Mouse (Mus musculus): ENCODE results near the gene Hipk2.
A peak's percentile ranks its signal among the peaks of the same experiment; 100 is the strongest.

Hipk2 gene

DNA sequence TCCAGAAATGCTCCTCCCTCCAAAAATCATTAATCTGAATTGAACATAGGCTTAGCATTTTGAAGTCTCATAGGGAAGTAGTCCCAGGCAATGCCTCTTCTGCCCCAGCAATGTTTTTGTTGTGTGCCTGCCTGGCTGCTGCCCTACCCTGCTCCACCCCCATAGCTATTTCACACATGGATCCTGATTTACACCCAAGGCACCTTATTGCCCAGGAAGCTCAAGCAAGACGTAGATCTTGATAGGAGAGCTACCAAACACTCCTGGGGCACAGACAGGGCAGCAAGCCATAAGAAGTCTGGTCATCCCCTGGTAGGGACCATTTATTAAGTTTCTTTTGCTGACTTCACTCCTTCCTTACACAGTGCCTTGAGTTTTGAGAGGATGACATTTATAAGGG, 88.8 kb downstream of the Hipk2 start:
- DNase-seq: no peak

DNA sequence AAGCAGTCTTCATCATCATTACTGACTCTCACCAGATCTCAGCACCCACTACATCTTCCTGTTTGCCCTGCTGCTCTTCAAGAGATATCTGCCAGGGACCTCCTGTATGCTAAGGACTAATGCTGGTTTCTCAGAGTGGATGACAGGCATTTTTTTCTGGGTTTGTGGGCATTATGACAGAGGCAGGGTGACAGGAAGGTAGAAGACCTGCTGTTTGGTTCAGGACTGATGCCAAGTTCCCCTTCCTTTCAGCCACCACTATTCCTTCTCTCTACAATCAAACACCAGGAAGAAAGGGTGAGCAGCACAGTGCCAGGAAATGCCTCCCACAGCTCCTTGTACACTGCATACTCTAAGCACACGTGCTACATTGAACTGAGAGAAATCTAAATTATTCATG, 90.2 kb downstream of the Hipk2 start:
- DNase-seq: no peak

DNA sequence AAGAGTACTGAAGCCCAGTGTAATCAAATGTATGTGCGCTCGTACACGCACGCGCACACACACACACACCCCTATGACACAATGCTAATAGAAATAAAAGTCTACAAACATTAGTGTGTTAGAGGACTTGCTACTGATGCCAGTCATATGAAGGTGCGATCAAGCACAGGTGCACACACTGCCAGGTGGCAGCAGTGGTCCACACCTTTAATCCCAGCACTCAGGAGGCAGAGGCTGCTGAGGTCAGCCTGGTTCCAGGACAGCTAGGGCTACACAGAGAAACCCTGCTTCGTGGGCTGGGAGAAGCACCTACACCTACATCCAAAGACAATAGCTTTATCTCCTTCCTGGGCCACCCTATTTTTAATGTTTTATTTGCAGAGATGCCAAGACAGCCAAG, 96.6 kb downstream of the Hipk2 start:
- DNase-seq: no peak

DNA sequence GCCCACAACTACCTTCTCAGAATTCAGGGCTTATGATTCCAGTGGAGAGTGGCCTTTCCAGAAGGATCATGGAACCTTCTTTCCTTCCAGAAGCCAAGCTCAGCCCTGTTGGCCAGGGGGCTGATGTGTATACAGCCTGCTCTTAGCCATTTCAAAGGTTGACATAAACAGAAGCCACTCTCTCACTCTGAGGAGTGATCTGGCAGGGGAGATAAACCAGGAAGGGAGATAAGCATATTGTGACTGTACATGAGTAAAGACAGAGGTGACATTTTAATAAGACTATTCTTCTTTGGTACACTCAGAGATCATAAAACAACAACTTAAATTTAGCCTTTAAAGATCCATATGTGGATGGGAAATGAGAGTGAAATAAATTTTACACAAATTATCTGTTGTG, 97.1 kb downstream of the Hipk2 start:
- no peak for DNase-seq

DNA sequence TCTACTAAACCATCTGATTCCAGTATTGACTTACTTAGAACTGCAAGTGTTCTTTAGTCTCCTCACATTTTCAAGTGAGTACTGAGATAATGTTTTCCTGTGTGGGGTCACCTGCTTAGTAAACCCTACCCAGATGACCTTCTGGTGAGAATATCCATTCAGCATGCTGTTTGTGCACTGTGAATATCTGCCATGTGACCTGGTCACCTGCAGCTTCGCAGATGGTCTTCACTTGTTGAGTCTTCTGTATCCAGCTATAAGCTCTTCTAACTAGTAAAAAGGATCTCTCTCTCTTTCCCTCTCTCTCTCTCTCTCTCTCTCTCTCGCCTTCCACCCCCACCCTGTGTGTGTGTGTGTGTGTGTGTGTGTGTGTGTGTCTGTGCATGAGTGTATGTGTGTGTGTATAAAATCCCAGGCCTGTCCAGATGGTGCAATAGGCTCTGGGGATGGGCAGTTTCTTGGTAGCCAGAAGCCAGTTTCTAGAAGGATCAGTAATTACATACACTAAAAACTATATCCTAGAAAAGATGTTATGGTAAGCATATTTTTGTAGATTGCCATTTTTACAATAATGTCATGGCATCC, 99.9 kb downstream of the Hipk2 start:
- DNase-seq: no peak

DNA sequence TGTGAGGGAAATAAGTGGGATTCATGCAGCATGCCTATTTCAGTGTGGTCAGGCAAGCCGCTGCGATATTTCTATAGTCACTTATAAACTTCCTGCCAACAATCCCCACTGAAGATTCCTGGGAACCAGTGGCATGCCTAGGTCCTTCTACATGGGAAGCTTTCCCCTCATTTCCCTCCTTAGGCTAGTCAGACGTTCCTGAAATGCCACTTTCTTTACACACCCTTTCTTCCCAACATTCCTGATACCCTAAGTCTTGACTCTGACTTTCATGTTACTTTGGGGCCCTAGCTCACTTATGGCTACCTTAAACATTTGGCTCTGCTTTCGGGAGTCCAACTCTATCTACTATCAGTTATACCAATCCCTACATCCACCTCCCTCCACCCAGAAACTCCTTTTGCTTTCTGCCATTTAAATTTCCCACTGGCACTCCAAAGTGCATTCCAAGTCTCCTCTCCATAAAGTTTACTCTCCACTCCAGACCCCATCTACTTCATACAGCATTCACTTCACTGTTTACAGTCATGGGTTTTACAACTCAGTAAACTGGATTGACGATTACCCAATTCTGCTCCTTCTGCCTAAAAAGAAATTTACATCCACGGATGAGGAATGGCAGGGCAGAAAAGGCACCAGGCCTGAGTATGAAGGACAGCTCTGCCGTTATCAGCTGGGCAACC, 103.0 kb downstream of the Hipk2 start:
- no peak for DNase-seq

DNA sequence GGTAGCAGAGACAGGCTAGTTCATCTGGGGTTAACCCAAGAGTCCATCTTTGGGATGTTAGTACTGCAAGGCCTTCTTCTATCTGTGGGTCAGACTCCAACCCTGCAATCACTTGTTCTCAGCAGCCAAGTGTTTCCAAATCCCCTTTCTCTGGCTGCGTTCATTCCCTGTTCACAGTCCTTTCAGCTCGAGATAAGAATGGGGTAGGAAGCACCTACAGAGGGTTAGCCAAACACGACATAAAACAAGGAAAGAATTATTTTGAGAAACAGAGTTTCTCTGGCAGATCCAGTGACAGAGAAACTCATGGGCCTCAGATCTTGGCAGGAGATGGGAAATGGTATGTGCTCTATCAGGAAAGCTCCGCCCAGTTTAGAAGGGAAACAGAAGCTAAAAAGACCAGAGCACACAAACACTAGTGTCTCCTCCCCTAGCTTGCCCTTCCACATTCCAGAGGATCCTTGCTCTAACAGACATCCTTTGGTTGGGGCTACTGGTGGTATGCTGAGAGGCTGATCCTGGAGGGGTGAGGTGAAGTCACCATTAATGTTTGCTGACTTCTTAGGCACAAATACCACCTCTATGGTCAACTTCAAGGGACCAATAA, 104.8 kb downstream of the Hipk2 start:
- DNase-seq: peak; percentile 68

DNA sequence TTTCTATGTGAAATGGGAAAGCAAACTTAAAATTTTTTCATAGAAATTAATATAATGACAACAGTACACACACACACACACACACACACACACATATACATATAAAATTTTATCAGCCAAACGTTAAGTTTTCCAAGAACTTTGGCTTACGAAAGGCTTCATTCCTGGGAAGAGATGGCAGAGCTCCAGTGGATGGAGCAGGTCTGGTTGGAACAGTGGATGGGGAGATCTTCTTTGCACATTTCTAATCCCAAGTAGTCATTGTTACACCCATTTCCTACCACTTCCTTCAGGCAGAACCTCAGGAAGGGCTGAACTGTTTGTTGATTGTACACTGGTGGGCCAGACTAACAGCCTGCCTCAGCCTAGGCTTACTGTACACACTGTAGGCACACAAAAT, 106.3 kb downstream of the Hipk2 start:
- DNase-seq: no peak

DNA sequence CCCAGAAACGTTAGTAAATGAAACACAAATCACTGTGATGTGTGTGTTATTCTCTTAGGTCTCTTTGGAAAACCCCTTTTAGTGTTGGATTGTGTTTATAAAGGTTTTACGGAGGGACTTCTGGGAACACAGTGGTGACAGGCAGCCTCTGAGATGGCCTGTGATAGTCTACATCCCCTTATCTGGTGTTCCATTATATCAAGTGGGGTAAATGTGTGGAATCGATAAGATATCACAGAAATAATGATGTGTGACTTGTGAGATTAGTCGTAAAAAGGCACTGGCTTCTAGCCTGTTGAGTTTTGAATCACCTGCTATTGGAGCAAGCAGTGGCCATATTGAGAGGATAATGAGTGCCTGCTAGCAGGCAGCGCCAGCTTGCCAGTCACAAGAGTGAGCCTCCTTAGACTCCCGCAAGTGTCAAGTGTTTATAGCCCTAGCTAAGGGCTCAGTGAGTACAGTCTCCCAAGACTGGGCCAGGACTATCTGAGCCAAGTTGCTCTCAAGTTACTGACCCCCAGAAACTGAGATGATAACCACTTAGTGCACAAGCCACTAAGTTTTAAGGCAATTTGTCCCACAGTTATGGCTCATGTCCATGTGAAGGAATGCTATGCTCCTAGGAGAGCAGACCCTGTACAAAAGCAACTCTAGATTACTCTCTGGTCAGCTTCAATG, 113.2 kb downstream of the Hipk2 start:
- DNase-seq: no peak

DNA sequence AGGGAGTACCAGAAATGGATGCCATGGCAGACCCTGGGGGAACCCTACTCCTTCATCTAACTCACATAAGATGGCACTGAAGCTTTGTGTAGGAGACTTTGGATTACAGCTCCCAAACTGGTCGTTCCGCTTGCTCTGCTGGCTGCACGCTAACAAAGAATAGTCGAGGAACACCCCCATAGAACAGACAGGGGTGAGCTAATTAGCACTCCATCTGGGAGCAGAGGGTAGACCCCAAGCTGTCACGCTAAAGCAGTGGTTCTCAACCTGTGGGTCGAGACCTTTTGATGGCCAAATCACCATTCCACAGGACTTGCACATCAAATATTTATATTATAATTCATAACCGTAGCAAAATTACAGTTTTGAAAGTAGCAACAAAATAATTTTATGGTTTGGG, 114.0 kb downstream of the Hipk2 start:
- DNase-seq: no peak

DNA sequence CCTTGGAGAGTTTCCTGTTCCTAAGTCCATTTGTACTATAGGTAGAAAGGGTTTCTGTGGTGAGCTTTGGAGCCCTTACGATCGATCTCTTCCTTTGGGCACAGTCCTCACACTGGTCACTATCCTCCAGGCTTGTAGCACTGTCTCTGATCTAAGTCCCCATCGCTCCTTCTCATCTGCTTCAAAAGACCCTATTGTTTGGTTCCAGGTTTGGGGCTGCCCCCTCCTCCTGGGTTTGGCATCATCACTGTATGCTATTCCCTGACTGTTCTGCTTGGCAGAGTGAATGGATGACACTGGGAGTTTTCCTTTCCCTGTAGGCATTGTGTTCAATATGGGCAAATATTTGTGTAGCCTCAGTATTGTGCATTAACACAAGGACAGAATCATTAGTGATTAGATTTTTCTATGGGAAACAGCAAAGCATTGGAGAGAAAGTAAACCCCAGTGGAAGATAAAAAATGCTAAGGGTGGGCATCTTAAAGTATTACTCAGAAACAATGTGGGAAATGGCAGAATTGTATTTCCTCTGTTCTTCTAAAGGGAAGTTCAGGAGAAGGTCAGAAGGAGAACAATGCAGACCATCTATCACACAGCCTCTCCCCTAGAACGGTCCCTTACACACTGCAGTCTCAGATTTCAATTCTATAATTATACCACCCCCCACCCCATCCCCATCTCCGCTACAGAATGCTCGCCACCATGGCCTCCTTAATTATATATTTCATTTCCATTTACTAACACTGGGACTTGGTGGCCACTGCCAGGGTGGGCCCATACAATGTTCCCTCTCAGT, 114.9 kb downstream of the Hipk2 start:
- peak; percentile 37 for DNase-seq

DNA sequence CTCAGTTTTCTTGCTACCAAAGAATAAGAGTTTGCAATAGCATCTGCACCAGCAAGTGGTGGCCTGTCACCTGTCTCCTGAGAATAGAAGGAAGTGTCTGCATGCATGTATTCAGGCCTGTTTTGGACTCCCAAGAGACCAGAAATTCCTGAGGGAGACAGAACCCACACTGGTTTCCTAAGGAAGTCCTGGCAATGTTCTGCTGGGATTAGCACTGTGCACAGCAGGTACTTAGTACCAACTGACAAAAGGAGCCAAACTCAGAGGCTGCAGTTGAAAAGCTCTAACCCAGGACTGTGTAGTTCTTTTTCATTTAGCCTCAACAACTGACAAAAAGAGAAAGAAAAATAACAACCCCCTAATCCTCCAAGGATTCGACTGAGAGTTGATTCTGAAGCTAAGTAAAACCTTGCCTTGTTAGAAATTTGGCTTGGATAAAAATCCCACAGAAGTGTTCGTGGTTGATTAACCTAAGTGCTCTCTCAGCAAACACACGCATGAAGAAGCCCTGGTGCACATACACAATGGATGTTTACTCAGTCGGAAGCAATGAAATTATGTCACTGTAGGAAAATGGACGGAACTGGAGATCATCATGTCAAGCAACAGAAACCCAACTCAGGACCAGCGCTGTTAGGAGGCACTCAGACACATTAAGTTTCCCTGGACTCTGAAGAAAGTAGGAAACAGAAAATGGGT, 115.9 kb downstream of the Hipk2 start:
- DNase-seq: no peak

DNA sequence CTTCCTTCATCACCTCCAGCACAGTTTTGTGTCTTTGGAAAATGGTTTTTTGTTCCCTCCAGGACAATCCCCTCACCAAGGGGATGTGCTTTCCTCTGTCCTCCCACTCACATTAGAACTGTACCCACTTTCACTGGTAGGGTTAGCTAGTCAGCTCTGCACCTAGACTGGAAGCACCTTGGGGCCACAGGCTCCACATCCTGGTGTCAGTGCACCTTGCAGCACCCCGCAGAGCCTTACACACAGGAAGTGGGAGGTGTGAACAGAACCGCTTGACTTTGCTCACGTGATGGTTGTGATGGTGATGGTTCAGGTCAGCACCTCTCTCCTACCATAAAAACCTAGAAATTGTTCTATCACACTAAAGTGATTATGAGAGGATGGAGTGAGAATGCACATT, 116.8 kb downstream of the Hipk2 start:
- DNase-seq: no peak

DNA sequence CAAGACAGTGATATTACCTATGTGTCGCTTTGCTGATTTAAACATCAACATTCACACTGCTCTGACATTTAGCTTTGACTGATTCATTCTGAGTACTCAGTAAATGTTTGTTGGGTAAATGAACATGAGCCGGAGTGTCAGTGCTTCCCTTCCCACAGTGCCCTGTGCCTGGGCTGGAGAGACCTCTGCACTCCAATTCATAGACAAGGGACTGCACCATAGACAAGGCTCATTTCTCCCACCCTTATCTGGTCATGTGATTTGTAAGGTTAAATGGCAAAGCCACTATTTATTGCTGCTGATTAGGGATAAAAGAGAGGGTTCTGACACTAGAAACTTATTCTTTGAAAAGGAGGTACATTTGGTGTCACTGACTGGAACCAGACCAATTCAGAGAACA, 118.4 kb downstream of the Hipk2 start:
- DNase-seq: no peak

DNA sequence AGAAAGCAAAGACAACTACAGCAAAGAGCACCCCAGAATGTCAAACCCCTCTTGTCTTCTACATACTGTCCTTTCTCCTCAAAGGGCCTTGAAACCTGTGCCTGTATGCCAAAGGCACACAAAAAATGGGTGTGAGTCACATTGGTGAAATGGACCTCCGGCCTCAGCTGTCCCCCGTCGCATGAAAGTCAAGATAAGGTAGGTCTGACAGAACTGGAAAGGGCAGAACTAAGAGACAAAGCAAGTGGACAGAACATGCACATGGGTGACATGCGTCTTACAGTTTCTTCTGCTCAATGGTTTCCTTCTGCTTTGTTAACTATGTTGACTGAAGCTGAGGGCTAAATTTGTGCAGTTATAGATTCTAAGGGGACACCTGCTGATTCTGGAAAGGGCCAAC, 119.0 kb downstream of the Hipk2 start:
- DNase-seq: no peak

DNA sequence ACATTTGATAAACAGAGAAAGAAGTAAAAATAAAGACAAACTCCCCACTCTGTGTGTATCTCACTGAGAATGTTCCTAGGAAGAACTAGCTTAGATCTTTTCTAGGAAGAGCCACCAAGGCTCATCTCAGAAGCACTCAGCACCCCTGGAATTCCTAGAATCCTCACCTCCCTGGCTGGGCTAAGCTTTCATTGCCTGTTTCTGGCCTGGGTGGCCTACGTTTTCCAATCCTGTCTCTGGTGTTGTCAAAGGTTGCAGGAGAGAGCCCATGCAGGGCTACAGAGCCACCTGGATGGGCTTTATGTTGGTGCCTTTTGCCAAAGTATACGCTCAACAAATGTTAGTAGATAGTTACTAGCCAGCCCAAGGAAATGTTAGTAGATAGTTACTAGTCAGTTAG, 120.0 kb downstream of the Hipk2 start:
- DNase-seq: no peak

DNA sequence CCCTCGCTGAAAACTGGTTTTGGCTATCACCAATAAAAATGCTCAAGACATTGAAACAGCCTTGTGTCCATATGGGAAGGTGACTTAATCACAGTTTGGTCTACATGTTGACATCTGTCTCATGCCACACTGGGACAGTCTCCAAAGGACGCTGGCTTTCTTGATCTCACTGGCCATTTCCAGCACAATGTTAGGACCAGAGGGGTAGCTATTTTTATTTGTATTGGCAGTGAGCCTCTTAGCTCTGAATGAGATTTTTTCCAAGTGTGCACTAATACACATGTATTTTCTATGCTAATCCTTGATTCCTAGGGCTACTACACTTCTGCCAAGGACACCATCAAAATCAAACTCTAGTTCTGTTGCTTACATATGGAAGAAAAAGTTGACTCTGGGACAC, 120.8 kb downstream of the Hipk2 start:
- DNase-seq: no peak

DNA sequence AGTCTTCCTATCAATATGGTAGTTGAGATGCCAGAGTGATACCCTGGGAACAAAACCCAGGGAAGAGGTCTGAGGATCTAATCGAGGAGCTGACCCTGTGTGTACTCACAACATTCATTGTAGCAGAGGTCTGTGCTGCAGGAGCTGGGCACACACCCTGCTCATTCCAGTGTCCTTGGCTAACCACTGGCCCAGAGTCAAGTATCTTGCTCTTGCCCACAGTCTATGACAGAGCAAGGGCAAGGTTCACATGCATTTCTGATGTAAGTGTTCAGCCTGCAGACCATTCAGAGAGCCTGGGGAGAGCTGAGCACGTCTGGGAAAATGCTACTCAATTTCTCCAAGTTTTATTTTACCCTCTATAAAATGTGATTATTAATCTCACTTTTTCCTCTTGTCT, 122.2 kb downstream of the Hipk2 start:
- DNase-seq: peak; percentile 70

DNA sequence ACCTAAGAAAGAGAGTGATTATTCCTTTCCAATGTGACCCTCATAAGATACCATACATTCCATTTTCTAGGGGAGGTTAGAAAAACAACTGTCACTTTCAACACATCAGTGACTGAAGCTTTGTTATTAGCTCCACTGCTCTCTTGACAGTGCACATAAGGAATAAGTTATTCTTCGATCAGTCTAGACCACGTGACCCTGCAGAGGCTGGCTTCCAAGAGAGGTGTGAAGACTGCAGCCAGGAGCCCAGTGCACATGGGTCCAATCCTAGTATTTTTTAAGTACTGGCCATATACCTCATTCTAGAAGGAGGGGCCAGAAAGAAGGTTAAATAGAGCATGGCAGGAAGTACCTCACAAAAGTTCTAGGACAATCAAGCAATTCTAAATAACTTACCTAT, 122.9 kb downstream of the Hipk2 start:
- DNase-seq: no peak

DNA sequence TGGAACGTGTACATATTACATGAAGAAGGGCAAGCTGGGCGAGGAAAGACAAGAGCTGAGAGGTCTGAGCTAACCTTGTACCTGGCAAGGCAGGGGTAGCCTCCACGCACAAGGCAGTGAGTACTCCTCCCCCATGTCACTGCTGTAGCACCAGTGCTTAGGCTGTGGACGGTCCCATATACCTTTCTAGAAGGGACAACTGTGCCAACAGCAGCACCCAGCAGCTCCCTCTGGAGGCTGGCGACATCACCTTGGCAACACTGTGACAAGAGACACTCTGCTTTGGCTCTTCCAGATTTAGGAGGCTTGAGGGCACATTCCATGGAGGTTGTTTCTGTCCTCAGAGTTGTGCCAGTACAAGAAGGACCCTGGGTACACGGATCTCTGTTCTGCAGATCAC, 123.5 kb downstream of the Hipk2 start:
- peak; percentile 51 for DNase-seq

DNA sequence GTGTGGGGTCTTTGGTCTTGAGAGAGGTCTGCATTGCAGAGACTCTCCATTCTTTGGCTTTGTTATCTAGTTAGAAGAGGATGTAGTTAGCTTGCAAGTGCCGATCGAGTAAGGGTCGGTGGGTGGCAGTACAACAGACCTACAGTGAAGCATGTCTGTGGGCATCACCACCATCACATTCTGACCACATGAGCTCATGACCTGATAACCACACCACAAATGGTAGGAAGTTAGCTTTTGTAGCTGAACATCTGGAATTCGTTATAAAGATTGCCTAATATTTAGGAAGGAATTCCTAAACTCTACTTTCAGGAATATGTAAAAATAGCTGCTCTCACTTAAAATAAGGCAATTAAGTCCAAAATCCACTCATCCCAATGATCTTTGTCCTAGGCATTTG, 127.9 kb downstream of the Hipk2 start:
- DNase-seq: no peak

DNA sequence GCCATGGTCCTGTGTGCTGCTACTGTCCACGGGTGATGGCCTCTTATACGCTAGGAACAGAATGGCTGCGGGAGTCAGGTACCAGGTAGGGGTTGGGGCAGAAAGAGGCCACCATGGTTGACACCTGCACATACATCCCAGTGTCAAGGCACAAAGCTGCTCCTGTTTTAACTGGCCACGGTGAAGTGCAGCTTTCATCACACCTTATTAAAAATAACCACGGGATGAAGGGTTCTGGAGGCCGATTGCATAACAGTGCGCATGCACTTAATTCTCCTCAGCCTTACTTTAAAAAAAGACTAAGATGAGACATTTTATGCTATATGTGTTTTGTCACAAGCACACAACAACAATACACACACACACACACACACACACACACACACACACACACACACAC, 132.6 kb downstream of the Hipk2 start:
- peak; percentile 66 for DNase-seq

DNA sequence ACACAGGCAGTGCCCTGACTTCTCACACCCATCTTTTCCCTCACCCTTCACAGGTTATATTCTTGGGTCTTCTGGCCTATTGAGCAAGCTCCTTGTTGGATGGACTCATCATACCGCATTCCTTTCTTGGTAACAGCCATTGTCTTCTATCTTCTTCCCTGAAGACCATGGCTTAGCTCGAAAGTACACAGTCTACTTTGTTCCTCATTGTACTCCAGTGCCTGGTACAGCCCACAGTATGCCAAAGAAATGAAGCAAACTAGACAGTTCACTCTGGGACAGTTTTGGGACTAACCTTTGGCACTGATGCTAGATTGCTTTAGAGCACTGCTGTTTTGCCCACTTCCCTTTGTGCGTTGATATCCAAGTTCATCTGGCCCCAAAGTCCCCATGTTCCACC, 133.5 kb downstream of the Hipk2 start:
- no peak for DNase-seq

All from lung, postnatal 36 days (tissue).